Mouse (Mus musculus): ENCODE results near the gene Cntnap1. TPM values are rescaled to one million over a fixed set of nuclear protein-coding genes. Genes with fewer than 3 reads are reported as not detected.

Gene Cntnap1
- total RNA-seq, 2 experiments from 2014 or later, result 0.36 to 0.41 TPM

- ATAC-seq (replicated peaks; ENCODE audit: poor library complexity, severe bottlenecking), result peak; percentile 7; the same call in 1 of the 2 replicates
Observed at GRCm38 (mm10) chr11:101168301-101168980, 1.9 kb upstream of the Cntnap1 start.

- ATAC-seq (replicated peaks; ENCODE audit: poor library complexity, severe bottlenecking), result no peak
Observed at GRCm38 (mm10) chr11:101169301-101170107, 819 bp upstream of the Cntnap1 start.

- peak; percentile 74 for ATAC-seq (replicated peaks; ENCODE audit: poor library complexity, severe bottlenecking)
Observed at GRCm38 (mm10) chr11:101170811-101171610, 688 bp downstream of the Cntnap1 start, which contains the start of gene Plekhh3. Plekhh3 (minus strand) TSS chr11:101171351.

GRCm38 (mm10) chr11:101171721-101172433 lies 1.6 kb downstream of the Cntnap1 start:
- ATAC-seq (replicated peaks; ENCODE audit: poor library complexity, severe bottlenecking), result no peak; the same call in 1 of the 2 replicates

GRCm38 (mm10) chr11:101172434-101172815 lies 2.1 kb downstream of the Cntnap1 start:
- no peak for ATAC-seq (replicated peaks; ENCODE audit: poor library complexity, severe bottlenecking)

- no peak for ATAC-seq (replicated peaks; ENCODE audit: poor library complexity, severe bottlenecking)
Observed at GRCm38 (mm10) chr11:101173112-101173511, 2.8 kb downstream of the Cntnap1 start.

- ATAC-seq (replicated peaks; ENCODE audit: poor library complexity, severe bottlenecking), result peak; percentile 35
Observed at GRCm38 (mm10) chr11:101173631-101174388, 3.5 kb downstream of the Cntnap1 start.

- no peak for ATAC-seq (replicated peaks; ENCODE audit: poor library complexity, severe bottlenecking)
Observed at GRCm38 (mm10) chr11:101174389-101174745, 4.0 kb downstream of the Cntnap1 start.

- no peak for ATAC-seq (replicated peaks; ENCODE audit: poor library complexity, severe bottlenecking)
Observed at GRCm38 (mm10) chr11:101174851-101175628, 4.7 kb downstream of the Cntnap1 start, which contains the start of gene Ccr10. Ccr10 (minus strand) TSS chr11:101175443.

- peak; percentile 26 for ATAC-seq (replicated peaks; ENCODE audit: poor library complexity, severe bottlenecking)
Observed at GRCm38 (mm10) chr11:101175636-101176116, 5.4 kb downstream of the Cntnap1 start.

GRCm38 (mm10) chr11:101176117-101176691 lies 5.9 kb downstream of the Cntnap1 start:
- no peak for ATAC-seq (replicated peaks; ENCODE audit: poor library complexity, severe bottlenecking)

GRCm38 (mm10) chr11:101176933-101177773 lies 6.8 kb downstream of the Cntnap1 start:
- ATAC-seq (replicated peaks; ENCODE audit: poor library complexity, severe bottlenecking), result peak; percentile 7; the same call in 1 of the 2 replicates

- no peak for ATAC-seq (replicated peaks; ENCODE audit: poor library complexity, severe bottlenecking)
Observed at GRCm38 (mm10) chr11:101178061-101179058, 8.0 kb downstream of the Cntnap1 start.

GRCm38 (mm10) chr11:101179306-101179705 lies 9.0 kb downstream of the Cntnap1 start:
- no peak for ATAC-seq (replicated peaks; ENCODE audit: poor library complexity, severe bottlenecking)

- ATAC-seq (replicated peaks; ENCODE audit: poor library complexity, severe bottlenecking), result no peak
Observed at GRCm38 (mm10) chr11:101180261-101180660, 9.9 kb downstream of the Cntnap1 start.
